Mouse (Mus musculus) c-Kit-positive CD71-positive TER-119-negative erythroid progenitor cells, embryonic 14.5 days (primary cell): ENCODE measurements around the gene Txndc9.
"Not testable (repeated sequence)": the region's sequence is repeated elsewhere in the genome, so short reads cannot be mapped to it uniquely, and the experiment has no call there.

ENCODE experiments used
- DNase-seq: peaks from one replicate; pipeline ENCODE4 v3.0.0-alpha.2; 2013; ENCODE audit warnings: low read depth

Gene Txndc9

GRCm38 (mm10) chr1:37997867-37998266 lies at the start of gene Txndc9, which contains the start of gene Eif5b:
Gene Txndc9, minus strand, starts transcription at chr1:37997893.
Gene Eif5b, plus strand, starts transcription at chr1:37998010.
- DNase-seq: peak; percentile 87

DNA sequence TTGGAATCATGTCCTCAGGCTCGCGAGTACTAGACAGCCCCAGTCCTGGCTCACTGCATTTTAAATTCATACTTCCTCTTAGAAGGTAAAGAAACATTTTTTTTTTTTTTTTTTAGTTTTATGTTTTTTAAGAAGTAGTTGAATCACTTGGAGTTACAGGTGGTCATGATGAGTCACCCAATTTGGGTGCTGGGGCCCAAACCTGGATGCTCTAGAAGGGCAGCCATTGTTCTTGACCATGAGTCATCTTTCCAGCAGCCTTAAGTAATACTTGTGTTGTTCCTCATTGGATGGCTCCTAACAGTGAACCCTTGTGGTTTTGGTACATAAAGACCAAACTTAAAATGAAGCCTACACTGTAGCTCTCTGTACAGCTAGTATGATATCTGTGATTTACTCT lies 41.2 kb upstream of the Txndc9 start:
- DNase-seq: no peak

GRCm38 (mm10) chr1:38037375-38037774 lies 39.7 kb upstream of the Txndc9 start:
- DNase-seq: no peak

DNA sequence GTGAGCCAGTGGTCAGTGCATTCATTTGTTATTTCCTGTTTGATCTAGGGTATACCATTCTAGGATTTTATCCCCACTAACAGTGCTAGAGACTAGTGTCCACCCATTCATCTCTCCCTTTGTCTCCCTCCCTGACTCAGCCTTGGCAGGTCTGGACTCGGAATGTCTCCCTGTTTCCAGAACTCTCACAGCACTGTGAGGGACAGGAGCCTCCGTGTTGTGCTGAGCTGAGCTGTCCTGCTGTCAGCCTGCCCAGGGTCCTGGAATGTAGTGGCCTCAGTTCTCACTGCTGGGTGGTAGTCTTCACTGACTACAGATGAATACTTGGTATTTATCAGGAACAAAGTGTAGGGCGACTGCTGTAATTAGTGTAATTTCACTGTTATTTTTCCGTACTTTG lies 37.8 kb upstream of the Txndc9 start:
- no peak for DNase-seq

- DNase-seq: no peak
Measured at GRCm38 (mm10) chr1:38031391-38031790, 33.7 kb upstream of the Txndc9 start.

GRCm38 (mm10) chr1:38027301-38027700 lies 29.6 kb upstream of the Txndc9 start:
- DNase-seq: no peak

DNA sequence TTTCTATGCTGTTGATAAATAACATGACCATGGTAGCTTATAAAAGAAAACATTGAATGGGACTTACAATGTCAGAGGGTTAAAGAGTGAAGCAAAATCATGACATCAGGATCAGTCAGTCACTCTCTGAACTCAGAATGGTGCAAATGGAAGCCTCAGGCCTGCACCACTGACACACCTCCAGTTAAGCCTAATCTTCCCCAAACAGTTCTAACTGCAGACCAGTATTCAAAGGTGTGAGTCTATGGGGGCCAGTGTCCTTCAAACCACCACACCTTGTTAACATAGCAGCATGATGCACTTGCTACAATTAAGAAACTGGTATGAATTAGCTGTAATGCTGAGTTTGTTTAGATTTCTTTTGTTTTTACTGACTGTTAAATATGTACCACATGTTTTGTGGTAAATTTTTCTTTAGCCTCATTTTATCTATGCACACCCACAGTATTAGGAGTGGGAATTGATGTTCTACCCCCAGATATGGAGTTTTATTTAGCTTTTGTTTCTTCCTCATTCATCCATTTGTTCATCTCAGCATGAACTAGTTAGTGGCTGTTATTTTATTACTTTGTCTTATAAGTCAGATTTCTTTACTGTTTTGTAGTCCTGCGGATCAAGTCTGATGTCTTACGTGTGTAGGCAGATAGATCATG lies 17.0 kb upstream of the Txndc9 start:
- no peak for DNase-seq

GRCm38 (mm10) chr1:38012509-38012908 lies 14.8 kb upstream of the Txndc9 start:
- DNase-seq: no peak

GRCm38 (mm10) chr1:38012104-38012503 lies 14.4 kb upstream of the Txndc9 start:
- no peak for DNase-seq

DNA sequence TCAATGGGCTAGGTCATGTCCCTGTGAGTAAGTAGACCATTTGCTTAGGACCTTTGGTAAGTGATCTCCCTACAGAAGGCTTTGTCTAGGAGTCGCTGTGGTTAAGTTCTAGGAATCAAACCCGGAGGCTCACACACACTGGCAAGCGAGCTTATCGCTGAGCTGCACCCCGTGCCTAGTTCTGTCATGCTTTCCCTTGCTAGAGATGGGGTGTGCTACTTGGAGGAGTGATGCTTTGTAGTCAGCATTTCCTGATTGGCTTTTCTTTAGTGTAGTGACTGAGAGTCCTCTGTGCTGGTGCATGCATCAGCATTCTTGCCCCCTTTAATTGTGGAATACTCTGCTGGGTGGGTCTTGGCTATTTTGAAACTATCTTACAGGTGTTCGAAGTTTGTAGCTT lies 14.0 kb upstream of the Txndc9 start:
- peak; percentile 92 for DNase-seq

DNA sequence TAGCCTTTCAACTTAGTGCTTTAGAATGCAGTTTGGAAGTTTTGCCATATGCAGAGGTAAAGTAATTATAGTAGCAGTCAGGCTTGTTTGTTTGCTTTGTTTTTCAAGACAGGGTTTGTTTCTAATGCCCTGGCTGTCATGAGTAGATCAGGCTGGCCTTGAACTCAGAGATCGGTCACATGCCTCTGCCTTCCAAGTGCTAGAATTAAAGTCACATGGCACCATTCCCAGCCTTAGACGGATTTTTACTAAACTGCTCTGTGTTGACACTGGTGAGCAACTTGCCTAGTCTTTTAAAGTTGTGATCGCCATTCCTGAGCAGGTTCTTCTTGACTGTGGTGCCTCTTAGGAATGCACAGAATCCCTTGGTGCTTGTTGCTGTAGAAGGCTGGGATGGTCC lies 9.0 kb upstream of the Txndc9 start:
- no peak for DNase-seq

- DNase-seq: no peak
Measured at GRCm38 (mm10) chr1:38003046-38003445, 5.4 kb upstream of the Txndc9 start.

DNA sequence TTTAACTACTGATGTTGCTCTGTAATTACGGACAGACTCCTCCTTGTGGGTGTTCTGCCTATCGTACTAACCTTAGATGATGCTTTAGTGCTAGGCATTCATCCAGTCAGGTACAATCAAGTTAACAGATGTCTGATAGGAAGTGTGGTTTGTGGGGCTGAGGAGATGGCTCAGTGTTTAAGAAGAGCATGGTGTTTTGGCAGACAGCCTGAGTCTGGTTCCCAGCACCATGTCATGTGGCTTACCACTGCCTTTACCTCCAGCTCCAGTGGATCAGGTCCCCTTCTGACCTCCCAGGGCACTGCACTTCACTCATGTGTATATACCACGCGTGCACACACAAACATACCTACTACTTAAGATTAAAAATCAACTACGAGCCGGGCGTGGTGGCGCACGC lies 4.3 kb upstream of the Txndc9 start:
- no peak for DNase-seq

DNA sequence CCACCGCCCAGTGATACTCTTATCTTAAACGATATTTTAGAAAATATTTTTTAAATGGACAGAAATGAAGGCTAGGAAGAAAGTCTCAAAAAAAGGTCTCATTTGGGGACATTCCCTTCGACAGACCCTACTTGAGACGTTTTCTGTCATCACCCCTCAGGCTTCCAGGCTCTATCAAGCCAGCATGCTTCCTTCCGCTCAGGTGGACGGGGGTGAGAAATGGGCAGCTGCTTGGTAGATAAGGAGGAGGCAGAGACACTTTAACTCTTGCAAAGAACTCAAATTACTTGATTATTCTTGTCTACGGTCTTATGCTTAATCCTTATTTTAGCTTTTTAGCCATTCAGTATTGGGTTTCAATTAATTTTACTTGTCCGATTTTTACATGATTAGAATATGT lies 3.2 kb upstream of the Txndc9 start:
- no peak for DNase-seq

GRCm38 (mm10) chr1:37999552-37999951 lies 1.9 kb upstream of the Txndc9 start:
- DNase-seq: peak; percentile 79

GRCm38 (mm10) chr1:37998371-37999199 lies 892 bp upstream of the Txndc9 start:
- no peak for DNase-seq

DNA sequence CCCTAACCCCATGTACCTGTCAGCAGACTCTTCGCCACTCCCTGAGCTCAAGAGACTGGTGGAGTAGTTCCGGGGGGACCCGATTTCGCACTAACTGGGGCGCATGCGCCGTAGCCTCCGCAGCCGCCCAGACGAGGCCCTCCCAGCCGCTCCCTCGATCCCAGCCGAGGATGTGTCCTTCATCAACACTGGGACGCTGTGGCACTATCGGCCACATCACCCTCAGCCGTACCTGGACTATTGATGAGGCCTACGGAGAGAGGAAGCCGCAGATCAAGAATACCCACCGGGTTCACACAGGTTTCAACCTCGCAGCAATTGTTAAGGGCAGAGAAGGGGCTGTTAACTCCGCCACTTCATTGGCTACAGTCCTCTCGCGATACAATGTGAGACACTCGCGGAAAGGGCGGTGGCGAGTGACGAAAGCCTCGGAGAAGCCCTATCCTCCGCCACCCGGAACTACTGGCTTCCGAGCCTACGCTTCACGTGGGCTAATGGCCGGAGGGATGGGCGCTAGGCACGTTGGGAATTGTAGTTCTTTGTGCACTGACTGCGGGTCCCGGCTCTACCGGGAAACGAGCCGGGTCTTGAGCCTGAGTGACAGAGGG lies 712 bp downstream of the Txndc9 start:
- peak; percentile 98 for DNase-seq

- no peak for DNase-seq
Measured at GRCm38 (mm10) chr1:37996226-37996625, 1.5 kb downstream of the Txndc9 start.

GRCm38 (mm10) chr1:37987856-37988255 lies 9.8 kb downstream of the Txndc9 start:
- no peak for DNase-seq

GRCm38 (mm10) chr1:37985764-37986323 lies 11.8 kb downstream of the Txndc9 start:
- DNase-seq: no peak

DNA sequence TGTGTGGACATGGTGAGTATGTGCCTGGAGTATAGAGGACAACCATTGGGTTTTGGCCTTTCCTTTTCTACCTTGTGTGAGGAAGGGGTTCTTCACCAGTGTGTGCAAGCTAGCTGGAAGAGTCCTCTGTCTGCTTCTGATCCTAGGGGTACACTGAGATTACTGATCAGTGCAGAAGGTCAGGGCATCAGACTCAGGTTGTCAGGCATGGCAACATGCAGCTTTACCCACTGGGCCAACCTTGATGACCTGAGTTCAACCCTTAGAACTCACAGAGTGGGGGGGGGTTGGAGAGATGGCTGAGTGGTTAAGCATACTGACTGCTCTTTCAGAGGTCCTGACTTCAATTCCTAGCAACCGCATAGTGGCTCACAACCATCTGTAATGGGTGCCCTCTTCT lies 13.4 kb downstream of the Txndc9 start:
- no peak for DNase-seq

GRCm38 (mm10) chr1:37977303-37977702 lies 20.4 kb downstream of the Txndc9 start:
- no peak for DNase-seq

- not testable (repeated sequence) for DNase-seq
Measured at GRCm38 (mm10) chr1:37976666-37977065, 21.0 kb downstream of the Txndc9 start.
